Mouse (Mus musculus) G1E (cell line): ENCODE results near the gene Sf3b4.

ENCODE experiments used
- CTCF ChIP-seq: IDR thresholded peaks from 2 replicates; pipeline ENCODE4 v1.5.1; 2012; ENCODE audit warnings: low read depth, low read length, inconsistent platforms, mixed read lengths
- GATA2 ChIP-seq: IDR thresholded peaks from 2 replicates; pipeline ENCODE4 v1.6.1; 2012; ENCODE audit warnings: low read depth, low read length, inconsistent platforms, borderline replicate concordance
- POLR2AphosphoS5 ChIP-seq: IDR thresholded peaks from 2 replicates; pipeline ENCODE4 v1.6.1; 2012; ENCODE audit warnings: low read depth, low read length, inconsistent platforms; ENCODE audit not compliant: insufficient replicate concordance
- TAL1 ChIP-seq: conservative IDR thresholded peaks from 2 replicates; pipeline ENCODE4 v1.6.1; 2012; ENCODE audit warnings: low read depth, low read length, inconsistent platforms, mixed read lengths

- no peak for TF ChIP-seq GATA2
- no peak for TF ChIP-seq CTCF
- no peak for TF ChIP-seq POLR2AphosphoS5
- no peak for TF ChIP-seq TAL1
These were observed 7.4 kb downstream of the Sf3b4 start for GRCm38 (mm10) chr3:96179531-96179930.
